Mouse (Mus musculus): Measurements from ENCODE around the gene Borcs5.

Borcs5 gene

GRCm38 (mm10) chr6:134718668-134719065, 79.4 kb downstream of the Borcs5 start:
- DNase-seq (ENCODE audit: low read depth): no peak

GRCm38 (mm10) chr6:134719156-134719555, 79.8 kb downstream of the Borcs5 start:
- no peak for DNase-seq (ENCODE audit: low read depth)

GRCm38 (mm10) chr6:134720150-134720549, 80.8 kb downstream of the Borcs5 start:
- no peak for DNase-seq (ENCODE audit: low read depth)

- no peak for DNase-seq (ENCODE audit: low read depth)
These were observed 82.5 kb downstream of the Borcs5 start for GRCm38 (mm10) chr6:134721729-134722269.

GRCm38 (mm10) chr6:134722906-134723305, 83.6 kb downstream of the Borcs5 start:
- no peak for DNase-seq (ENCODE audit: low read depth)

- DNase-seq (ENCODE audit: low read depth): no peak
These were observed 84.0 kb downstream of the Borcs5 start for GRCm38 (mm10) chr6:134723326-134723725.

GRCm38 (mm10) chr6:134723833-134724553, 84.7 kb downstream of the Borcs5 start:
- DNase-seq (ENCODE audit: low read depth): no peak

- DNase-seq (ENCODE audit: low read depth): no peak
These were observed 86.1 kb downstream of the Borcs5 start for GRCm38 (mm10) chr6:134725406-134725805.

- no peak for DNase-seq (ENCODE audit: low read depth)
These were observed 91.7 kb downstream of the Borcs5 start for GRCm38 (mm10) chr6:134730978-134731377.

GRCm38 (mm10) chr6:134732813-134733212, 93.5 kb downstream of the Borcs5 start:
- DNase-seq (ENCODE audit: low read depth): no peak

- DNase-seq (ENCODE audit: low read depth): no peak
These were observed 94.5 kb downstream of the Borcs5 start for GRCm38 (mm10) chr6:134733800-134734221.

- DNase-seq (ENCODE audit: low read depth): peak; percentile 42
These were observed 97.5 kb downstream of the Borcs5 start for GRCm38 (mm10) chr6:134736853-134737252.

- no peak for DNase-seq (ENCODE audit: low read depth)
These were observed 104.3 kb downstream of the Borcs5 start for GRCm38 (mm10) chr6:134743568-134743967.

- DNase-seq (ENCODE audit: low read depth): no peak
These were observed 106.6 kb downstream of the Borcs5 start for GRCm38 (mm10) chr6:134745876-134746275.

GRCm38 (mm10) chr6:134748126-134748525, 108.8 kb downstream of the Borcs5 start:
- DNase-seq (ENCODE audit: low read depth): no peak

GRCm38 (mm10) chr6:134751087-134751486, 111.8 kb downstream of the Borcs5 start:
- no peak for DNase-seq (ENCODE audit: low read depth)

- peak; percentile 15 for DNase-seq (ENCODE audit: low read depth)
These were observed 112.8 kb downstream of the Borcs5 start for GRCm38 (mm10) chr6:134751883-134752647.

GRCm38 (mm10) chr6:134753412-134753811, 114.1 kb downstream of the Borcs5 start:
- no peak for DNase-seq (ENCODE audit: low read depth)

- DNase-seq (ENCODE audit: low read depth): no peak
These were observed 114.5 kb downstream of the Borcs5 start for GRCm38 (mm10) chr6:134753858-134754257.

GRCm38 (mm10) chr6:134756058-134756457, 116.7 kb downstream of the Borcs5 start:
- no peak for DNase-seq (ENCODE audit: low read depth)

Data from NIH3T3 (cell line).